Mouse (Mus musculus) central nervous system, embryonic 11.5 days (tissue): ENCODE data around the gene Faap20. TPM values are rescaled to one million over a fixed set of nuclear protein-coding genes. Genes with fewer than 3 reads are reported as not detected.

ENCODE experiments used
- polyA plus RNA-seq: library from polyadenylated mRNA; depleted of rRNA; stranded (reverse); fragments of >200 nt; gene quantifications from 2 replicates; pipeline ENCODE4 v1.2.3, GENCODE M21; 2012; rRNA removed

Faap20 gene
- polyA plus RNA-seq, result 69.8 and 101 TPM in 2 replicates

GRCm38 (mm10) chr4:155249648-155250351, at the start of gene Faap20:
Gene Faap20 (plus strand): TSS chr4:155249802.

GRCm38 (mm10) chr4:155222552-155222840, 27.1 kb upstream of the Faap20 start, which contains the start of gene Ski:
Gene Ski (minus strand): TSS chr4:155222592.

Other genes with a start within 250 kb of the Faap20 start
- 3.1 and 3.2 TPM in 2 replicates for gene Plch2, start 193.0 kb upstream of the Faap20 start, polyA plus RNA-seq
- gene Pex10, start 182.8 kb upstream of the Faap20 start, polyA plus RNA-seq, result 20.0 and 21.1 TPM in 2 replicates
- gene Rer1, start 163.4 kb upstream of the Faap20 start, polyA plus RNA-seq, result 79.2 and 100 TPM in 2 replicates
- 5.6 and 6.1 TPM in 2 replicates for gene Morn1, start 163.2 kb upstream of the Faap20 start, polyA plus RNA-seq
- gene Ski, start 27.2 kb upstream of the Faap20 start, polyA plus RNA-seq, result 32.9 and 40.2 TPM in 2 replicates
- 13.8 and 16.3 TPM in 2 replicates for gene Prkcz, start 111.6 kb downstream of the Faap20 start, polyA plus RNA-seq
- 0.05 TPM in 1 of 2 replicates, not detected in the other for gene Gabrd, start 148.3 kb downstream of the Faap20 start, polyA plus RNA-seq
- 6.2 and 9.2 TPM in 2 replicates for gene Cfap74, start 159.4 kb downstream of the Faap20 start, polyA plus RNA-seq
- gene Tmem52, start 219.3 kb downstream of the Faap20 start, polyA plus RNA-seq, result 0.14 TPM in 1 of 2 replicates, not detected in the other
- gene Gnb1, start 241.6 kb downstream of the Faap20 start, polyA plus RNA-seq, result 415 and 660 TPM in 2 replicates